Mouse (Mus musculus) kidney, embryonic 15.5 days (tissue): Measurements from ENCODE around the gene Tjap1. TPM values are rescaled to one million over a fixed set of nuclear protein-coding genes. Genes with fewer than 3 reads are reported as not detected.

Experiments
- ATAC-seq: fragments of 200-750 bp; cut with Nextera tagmentation; replicated peaks from 2 replicates; pipeline ENCODE4 v1.8.0; 2017; ENCODE audit warnings: moderate TSS enrichment; ENCODE audit not compliant: low FRiP score
- H3K27ac ChIP-seq: fragments of 300-500 bp; sonication (generic); 2 replicates; pipeline ENCODE4 v1.5.1; 2015; ENCODE audit warnings: mild to moderate bottlenecking, inconsistent platforms
- H3K27me3 ChIP-seq: fragments of 300-500 bp; sonication (generic); 2 replicates; pipeline ENCODE4 v1.6.1; 2015; ENCODE audit warnings: inconsistent platforms
- H3K36me3 ChIP-seq: fragments of 300-500 bp; sonication (generic); 2 replicates; pipeline ENCODE4 v1.6.1; 2015; ENCODE audit warnings: inconsistent platforms
- H3K4me1 ChIP-seq: fragments of 300-500 bp; sonication (generic); 2 replicates; pipeline ENCODE4 v1.6.1; 2015; ENCODE audit warnings: inconsistent platforms
- H3K4me2 ChIP-seq: fragments of 300-500 bp; sonication (generic); 2 replicates; pipeline ENCODE4 v1.6.1; 2015; ENCODE audit warnings: moderate library complexity, mild to moderate bottlenecking, inconsistent platforms
- H3K4me3 ChIP-seq: fragments of 300-500 bp; sonication (generic); replicated peaks from 2 replicates; pipeline ENCODE4 v1.5.1; 2015; ENCODE audit warnings: mild to moderate bottlenecking, inconsistent platforms
- H3K9ac ChIP-seq: fragments of 300-500 bp; sonication (generic); 2 replicates; pipeline ENCODE4 v1.6.1; 2015; ENCODE audit warnings: mild to moderate bottlenecking, inconsistent platforms
- H3K9me3 ChIP-seq: fragments of 300-500 bp; sonication (generic); replicated peaks from 2 replicates; pipeline ENCODE4 v1.6.1; 2016; ENCODE audit warnings: inconsistent platforms
- WGBS: fragments of 180-500 bp; shearing (Covaris S2); methylation state at CpG from one replicate; pipeline ENCODE4 v1.1.7; 2015; ENCODE audit warnings: mixed read lengths; 5-methylcytosine and 5-hydroxymethylcytosine counted together
- polyA plus RNA-seq: library from polyadenylated mRNA; unstranded; fragments of >200 nt; fragmentation: Nextera tagmentation; extraction: Ambion mirVana; gene quantifications from 2 replicates; pipeline ENCODE4 v1.2.1, GENCODE M21; 2015

Gene Tjap1
- polyA plus RNA-seq, result 40.3 and 47.7 TPM in 2 replicates

DNA sequence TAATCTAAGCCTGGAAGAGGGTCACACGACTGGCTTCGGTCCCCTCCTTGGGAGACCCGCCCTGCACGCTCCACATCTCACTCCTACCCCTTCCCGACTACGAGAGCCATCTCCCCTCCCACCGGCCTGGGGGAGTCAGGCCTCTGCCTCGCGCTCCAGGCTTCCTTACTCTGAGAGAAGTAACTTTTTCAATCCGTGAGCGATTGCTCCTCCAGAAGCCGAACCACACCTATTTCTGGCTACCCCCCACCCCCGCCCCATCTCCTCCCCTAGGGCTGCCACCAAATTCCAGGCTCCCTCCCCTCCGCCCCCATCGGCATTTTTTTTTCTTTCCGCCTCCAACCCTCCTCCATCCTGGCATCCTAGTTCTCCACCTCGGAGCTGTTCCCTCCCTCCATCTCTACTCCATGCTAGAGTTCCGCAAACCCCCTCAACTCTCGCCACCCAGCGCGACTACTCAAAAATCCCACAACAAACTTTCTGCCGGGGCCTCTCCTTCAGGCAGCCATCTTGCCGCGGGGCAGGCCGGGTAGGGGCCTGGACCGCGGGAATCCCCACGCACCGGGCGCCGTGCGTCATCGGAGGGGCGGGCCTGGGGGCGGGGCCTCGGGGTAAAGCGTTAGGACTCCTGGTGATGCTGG is at the start of gene Tjap1:
TSS of gene Tjap1 (minus strand) at position 544 of the 641 bp plus-strand sequence.
- Histone ChIP-seq H3K27me3 (no peaks in the 10 kb centered on the region), H3K27ac (peak within 1 kb of the TSS; percentile 91), H3K4me1 (peaks cover 43% of the 10 kb centered on the region), H3K36me3 (peaks cover 33% of the 10 kb centered on the region), H3K9ac (peak within 1 kb of the TSS; percentile 82), H3K4me3 (peak within 1 kb of the TSS; percentile 69), H3K4me2 (peak within 1 kb of the TSS; percentile 80), H3K9me3 (no peaks in the 10 kb centered on the region)
- WGBS, result under 1% methylated on average over 36 of the region's 37 CpGs
- peak; percentile 97 for ATAC-seq

DNA sequence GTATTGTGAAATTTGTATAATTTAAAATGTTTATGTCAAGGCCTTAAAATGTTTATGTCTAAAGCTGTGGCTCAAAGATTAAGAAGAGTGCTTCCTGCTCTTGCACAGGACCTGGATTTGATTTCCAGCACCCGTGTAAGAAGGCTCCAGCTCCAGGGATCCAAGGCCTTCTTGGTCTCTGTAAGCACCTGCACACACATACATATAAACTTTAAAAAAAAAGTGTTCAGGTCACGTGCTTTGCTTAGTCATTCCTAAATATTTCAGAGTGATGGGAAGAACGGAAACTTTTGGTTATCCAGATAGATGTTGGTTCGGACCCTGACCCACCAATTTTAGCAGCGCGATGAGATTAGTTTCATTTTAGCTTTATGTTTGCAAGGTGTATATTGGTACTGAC is 45.9 kb upstream of the Tjap1 start:
- Histone ChIP-seq H3K27ac (0 out of 2 replicates have a peak overlapping the region, but pooled peaks have one; percentile 4), H3K4me2 (peak overlapping the region; percentile 90), H3K9me3 (no peaks in the 10 kb centered on the region), H3K9ac (0 out of 2 replicates have a peak overlapping the region, but pooled peaks have one; percentile 88), H3K27me3 (0 out of 2 replicates have a peak, but pooled peaks cover 6% of the 10 kb centered on the region), H3K36me3 (no peaks in the 10 kb centered on the region), H3K4me3 (peak overlapping the region; percentile 77), H3K4me1 (peaks cover 10% of the 10 kb centered on the region)
- ATAC-seq, result no peak
- WGBS, result 72% methylated on average over 6 of the region's 6 CpGs

GRCm38 (mm10) chr17:46327906-46328534 is 45.2 kb upstream of the Tjap1 start, which contains the start of gene Abcc10:
Abcc10 (minus strand) TSS chr17:46328352.
- peak; percentile 99 for ATAC-seq
- H3K9ac ChIP-seq, result peak within 1 kb of the TSS; percentile 88
- under 1% methylated on average over 40 of the region's 40 CpGs for WGBS

GRCm38 (mm10) chr17:46327413-46327905 is 44.6 kb upstream of the Tjap1 start:
- Histone ChIP-seq H3K36me3 (peaks cover 7% of the 10 kb centered on the region; the same call in 1 of the 2 replicates), H3K9me3 (no peaks in the 10 kb centered on the region), H3K9ac (peak overlapping the region; percentile 88), H3K27me3 (0 out of 2 replicates have a peak, but pooled peaks cover 6% of the 10 kb centered on the region), H3K27ac (peak overlapping the region; percentile 97), H3K4me3 (peak overlapping the region; percentile 77), H3K4me2 (peak overlapping the region; percentile 90), H3K4me1 (peaks cover 10% of the 10 kb centered on the region)
- peak; percentile 59; the same call in 1 of the 2 replicates for ATAC-seq
- 2% methylated on average over 27 of the region's 27 CpGs for WGBS

More at GRCm38 (mm10) chr17:46327906-46328534, 45.2 kb upstream of the Tjap1 start, which contains the start of gene Abcc10:
- peak within 1 kb of the TSS; percentile 90 for H3K4me2 ChIP-seq
- H3K4me3 ChIP-seq, result peak within 1 kb of the TSS; percentile 77
- H3K9me3 ChIP-seq, result no peaks in the 10 kb centered on the region
- H3K4me1 ChIP-seq, result peaks cover 10% of the 10 kb centered on the region
- peak within 1 kb of the TSS; percentile 97 for H3K27ac ChIP-seq
- 0 out of 2 replicates have a peak, but pooled peaks cover 6% of the 10 kb centered on the region for H3K27me3 ChIP-seq
- H3K36me3 ChIP-seq, result peaks cover 6% of the 10 kb centered on the region; the same call in 1 of the 2 replicates

GRCm38 (mm10) chr17:46322046-46322823 is 39.4 kb upstream of the Tjap1 start:
- Histone ChIP-seq H3K9ac (no peak overlapping the region), H3K4me1 (peaks cover 4% of the 10 kb centered on the region), H3K27ac (no peak overlapping the region), H3K36me3 (peaks cover 18% of the 10 kb centered on the region), H3K4me3 (no peak overlapping the region), H3K9me3 (no peaks in the 10 kb centered on the region), H3K4me2 (no peak overlapping the region), H3K27me3 (no peaks in the 10 kb centered on the region)
- WGBS, result 86% methylated on average over 14 of the region's 14 CpGs
- ATAC-seq, result no peak

- Histone ChIP-seq H3K4me2 (no peak overlapping the region), H3K4me1 (no peaks in the 10 kb centered on the region), H3K27ac (no peak overlapping the region), H3K9me3 (no peaks in the 10 kb centered on the region), H3K27me3 (no peaks in the 10 kb centered on the region), H3K4me3 (no peak overlapping the region), H3K36me3 (peaks cover 18% of the 10 kb centered on the region), H3K9ac (no peak overlapping the region)
- 53% methylated on average over 6 of the region's 6 CpGs for whole genome bisulfite sequencing
- no peak for ATAC-seq
Observed at GRCm38 (mm10) chr17:46320492-46320891, 37.7 kb upstream of the Tjap1 start.

DNA sequence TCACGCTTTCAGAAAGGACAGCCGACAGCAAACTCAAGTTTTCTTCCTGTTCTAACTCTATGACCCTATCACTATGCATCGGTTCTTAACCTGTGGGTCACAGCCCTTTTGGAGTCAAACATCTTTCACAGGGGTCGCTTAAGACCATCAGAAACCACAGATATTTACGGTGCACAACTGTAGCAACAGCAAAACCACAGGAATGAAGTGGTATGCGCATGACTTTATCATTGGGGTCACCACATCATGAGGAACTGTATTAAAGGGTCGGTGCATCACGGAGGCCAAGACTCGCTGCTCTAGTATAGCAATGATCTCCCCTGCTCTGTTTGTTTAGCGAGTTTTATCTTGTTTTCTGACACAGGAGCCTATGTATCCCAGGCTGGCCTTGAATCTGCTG is 33.0 kb upstream of the Tjap1 start:
- no peak for ATAC-seq
- no peaks in the 10 kb centered on the region for H3K4me1 ChIP-seq
- H3K27me3 ChIP-seq, result no peaks in the 10 kb centered on the region
- H3K4me3 ChIP-seq, result no peak overlapping the region
- no peaks in the 10 kb centered on the region for H3K36me3 ChIP-seq
- no peak overlapping the region for H3K27ac ChIP-seq
- WGBS, result 89% methylated on average over 10 of the region's 10 CpGs
- H3K9me3 ChIP-seq, result no peaks in the 10 kb centered on the region
- no peak overlapping the region for H3K9ac ChIP-seq
- H3K4me2 ChIP-seq, result no peak overlapping the region

DNA sequence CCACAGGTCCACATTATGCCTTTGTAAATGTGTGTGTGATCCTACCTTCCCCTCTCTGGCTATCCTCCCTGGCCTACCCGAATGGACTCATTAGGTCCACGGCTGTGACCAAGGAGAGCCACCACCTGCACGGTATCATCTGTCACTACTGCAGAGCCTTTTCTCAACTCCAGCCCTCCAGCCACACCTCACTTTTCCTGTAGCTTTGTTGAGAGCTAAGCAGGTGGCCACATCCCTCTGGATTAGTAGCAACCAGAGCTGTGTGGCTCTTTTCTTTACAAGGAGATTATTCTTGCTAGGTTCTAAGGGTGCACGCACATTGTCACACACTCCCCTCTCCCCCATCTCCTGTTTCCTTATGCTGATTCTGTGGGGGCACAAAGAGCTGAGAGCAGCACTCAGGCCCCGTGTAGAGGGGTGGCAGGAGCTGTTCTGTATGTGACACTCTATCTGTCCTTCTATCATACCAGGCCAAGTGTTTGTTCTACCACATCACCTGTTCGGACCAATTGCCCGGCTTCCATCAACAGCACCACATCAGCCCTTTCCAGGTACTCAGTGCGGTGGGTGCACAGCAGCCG is 30.4 kb upstream of the Tjap1 start:
- H3K27me3 ChIP-seq, result no peaks in the 10 kb centered on the region
- H3K36me3 ChIP-seq, result no peaks in the 10 kb centered on the region
- H3K9ac ChIP-seq, result no peak overlapping the region
- H3K4me1 ChIP-seq, result no peaks in the 10 kb centered on the region
- ATAC-seq, result no peak
- H3K4me2 ChIP-seq, result no peak overlapping the region
- no peak overlapping the region for H3K27ac ChIP-seq
- no peaks in the 10 kb centered on the region for H3K9me3 ChIP-seq
- WGBS, result 83% methylated on average over 9 of the region's 9 CpGs
- no peak overlapping the region for H3K4me3 ChIP-seq

- Histone ChIP-seq H3K4me2 (no peak overlapping the region), H3K4me3 (no peak overlapping the region), H3K9me3 (no peaks in the 10 kb centered on the region), H3K27me3 (no peaks in the 10 kb centered on the region), H3K27ac (no peak overlapping the region), H3K4me1 (no peaks in the 10 kb centered on the region), H3K9ac (no peak overlapping the region), H3K36me3 (no peaks in the 10 kb centered on the region)
- WGBS, result 85% methylated on average over 10 of the region's 10 CpGs
- no peak for ATAC-seq
Observed at GRCm38 (mm10) chr17:46310515-46310914, 27.7 kb upstream of the Tjap1 start.

GRCm38 (mm10) chr17:46309835-46310234 is 27.0 kb upstream of the Tjap1 start:
- Histone ChIP-seq H3K4me2 (no peak overlapping the region), H3K36me3 (no peaks in the 10 kb centered on the region), H3K9me3 (no peaks in the 10 kb centered on the region), H3K27me3 (no peaks in the 10 kb centered on the region), H3K4me3 (no peak overlapping the region), H3K27ac (no peak overlapping the region), H3K9ac (no peak overlapping the region), H3K4me1 (no peaks in the 10 kb centered on the region)
- ATAC-seq, result no peak
- 87% methylated on average over 12 of the region's 12 CpGs for WGBS

DNA sequence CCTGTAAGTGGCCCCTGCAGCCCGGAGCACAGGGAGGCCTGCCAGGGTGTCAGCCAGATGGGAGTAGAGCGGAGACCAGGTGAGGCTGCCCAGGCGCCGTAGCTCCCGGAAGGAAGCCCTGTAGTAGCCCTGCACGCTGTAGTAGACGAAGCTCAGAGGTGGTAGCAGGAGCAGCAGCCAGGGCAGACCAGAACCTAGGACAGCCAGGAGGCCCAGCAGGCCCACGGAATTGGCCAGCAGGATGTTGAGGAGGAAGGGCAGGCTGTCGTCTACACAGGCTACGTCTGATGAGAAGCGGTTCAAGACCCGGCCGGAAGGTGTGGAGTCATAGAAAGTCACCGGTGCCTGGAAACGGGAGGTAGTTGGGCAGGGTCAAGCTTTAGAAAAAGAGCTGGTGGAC is 24.1 kb upstream of the Tjap1 start:
- Histone ChIP-seq H3K27me3 (no peaks in the 10 kb centered on the region), H3K4me3 (no peak overlapping the region), H3K27ac (no peak overlapping the region), H3K36me3 (no peaks in the 10 kb centered on the region), H3K9me3 (no peaks in the 10 kb centered on the region), H3K4me1 (no peaks in the 10 kb centered on the region), H3K9ac (no peak overlapping the region), H3K4me2 (no peak overlapping the region)
- no peak for ATAC-seq
- WGBS, result 94% methylated on average over 15 of the region's 15 CpGs
